ENCODE assay signal across 15 mouse cellular contexts in genomic region chr15:79360371-79360770, GRCm38 (mm10). TPM values are rescaled to one million over a fixed set of nuclear protein-coding genes. Genes with fewer than 3 reads are reported as not detected.
DNase-seq lines count a peak whose midpoint lies in the region; ATAC-seq and TF ChIP-seq lines count a peak whose summit lies in the region.
"Had no signal": no experiment of that assay in that cellular context is flagged by ENCODE, and none has a peak within 500 bp of the region (broad histone marks: within the 10 kb centered on the region; RNA-seq: fewer than 3 reads in every experiment).

No protein-coding gene starts in this region.

- H3K4me3 ChIP-seq in intestine, embryonic 14.5 days (ENCODE audit: low read depth, low read length) = no peak overlapping the region
- H3K4me3 ChIP-seq in intestine, postnatal 0 days (ENCODE audit: low read depth, low read length) = no peak overlapping the region
- H3K4me3 ChIP-seq in lung, embryonic 16.5 days (ENCODE audit: low read length) = no peak overlapping the region
- H3K4me3 ChIP-seq in lung, adult 2 months (replicated peaks; ENCODE audit: extremely low read depth, low read depth, low read length) = no peak overlapping the region
- no peak overlapping the region for H3K4me3 ChIP-seq in stomach, embryonic 15.5 days (replicated peaks)
- H3K4me3 ChIP-seq: embryonic facial prominence, embryonic 15.5 days; forebrain, embryonic 15.5 days had no signal

- H3K27me3 ChIP-seq in intestine, embryonic 14.5 days (replicated peaks; ENCODE audit: control insufficient read depth, insufficient read depth, low read length) = no peaks in the 10 kb centered on the region
- no peaks in the 10 kb centered on the region for H3K27me3 ChIP-seq in intestine, postnatal 0 days (replicated peaks; ENCODE audit: control insufficient read depth, insufficient read depth, low read length)
- no peaks in the 10 kb centered on the region for H3K27me3 ChIP-seq in lung, embryonic 16.5 days (ENCODE audit: control insufficient read depth, insufficient read depth, low read depth, low read length)
- H3K27me3 ChIP-seq in stomach, embryonic 15.5 days (replicated peaks) = no peaks in the 10 kb centered on the region
- H3K27me3 ChIP-seq: embryonic facial prominence, embryonic 15.5 days had no signal

- H3K4me1 ChIP-seq in intestine, embryonic 14.5 days (replicated peaks; ENCODE audit: control insufficient read depth, insufficient read depth, low read length) = peaks cover 40% of the 10 kb centered on the region
- H3K4me1 ChIP-seq in intestine, postnatal 0 days (replicated peaks; ENCODE audit: control insufficient read depth, insufficient read depth, low read length) = peaks cover 5% of the 10 kb centered on the region
- H3K4me1 ChIP-seq in lung, embryonic 16.5 days (replicated peaks; ENCODE audit: control insufficient read depth, insufficient read depth, low read length) = peaks cover 50% of the 10 kb centered on the region
- peaks cover 19% of the 10 kb centered on the region for H3K4me1 ChIP-seq in lung, adult 2 months (ENCODE audit: control insufficient read depth, insufficient read depth, low read length)
- H3K4me1 ChIP-seq in stomach, embryonic 15.5 days = peaks cover 38% of the 10 kb centered on the region

- no peak overlapping the region for H3K4me2 ChIP-seq in intestine, embryonic 14.5 days (ENCODE audit: low read length)
- no peak overlapping the region for H3K4me2 ChIP-seq in intestine, postnatal 0 days (replicated peaks; ENCODE audit: low read depth)
- no peak overlapping the region for H3K4me2 ChIP-seq in lung, embryonic 16.5 days (ENCODE audit: low read depth, low read length)
- no peak overlapping the region for H3K4me2 ChIP-seq in stomach, embryonic 15.5 days
- H3K4me2 ChIP-seq: embryonic facial prominence, embryonic 15.5 days; forebrain, embryonic 15.5 days; midbrain, embryonic 11.5 days had no signal

- ATAC-seq in frontal cortex, adult (ENCODE audit: low TSS enrichment) = peak; percentile 45; the same call in 1 of the 2 replicates
- no peak for ATAC-seq in intestine, embryonic 14.5 days (replicated peaks; ENCODE audit: low FRiP score, low TSS enrichment, low read depth)
- ATAC-seq in intestine, postnatal 0 days = no peak
- ATAC-seq in lung, embryonic 16.5 days (ENCODE audit: low read depth) = no peak
- ATAC-seq in stomach, embryonic 15.5 days (ENCODE audit: insufficient read depth, low FRiP score, low read depth) = no peak
- ATAC-seq: forebrain, embryonic 15.5 days; hindbrain, embryonic 16.5 days had no signal

- TF ChIP-seq CTCF in intestine, postnatal 0 days (IDR thresholded peaks at IDR 0.05; ENCODE audit: low read depth) = no peak
- TF ChIP-seq CTCF in lung, adult 2 months (IDR thresholded peaks at IDR 0.05; ENCODE audit: insufficient read depth, low read length) = no peak

- TF ChIP-seq POLR2A in lung, adult 2 months (IDR thresholded peaks at IDR 0.05; ENCODE audit: borderline replicate concordance, extremely low read depth, low read depth, low read length) = no peak

- H3K9ac ChIP-seq in intestine, embryonic 14.5 days (ENCODE audit: low read length) = no peak overlapping the region
- no peak overlapping the region for H3K9ac ChIP-seq in intestine, postnatal 0 days (ENCODE audit: low read depth, low read length)
- H3K9ac ChIP-seq in lung, embryonic 16.5 days (ENCODE audit: low read length) = peak overlapping the region; percentile 3; the same call in 1 of the 2 replicates
- no peak overlapping the region for H3K9ac ChIP-seq in stomach, embryonic 15.5 days
- H3K9ac ChIP-seq: embryonic facial prominence, embryonic 15.5 days; forebrain, embryonic 15.5 days had no signal

- H3K27ac ChIP-seq in intestine, embryonic 14.5 days (ENCODE audit: low read depth) = 0 out of 2 replicates have a peak overlapping the region, but pooled peaks have one; percentile 33
- H3K27ac ChIP-seq in intestine, postnatal 0 days (ENCODE audit: low read depth, low read length) = no peak overlapping the region; the same call in 1 of the 2 replicates
- H3K27ac ChIP-seq in lung, embryonic 16.5 days (ENCODE audit: low read length) = peak overlapping the region; percentile 82
- H3K27ac ChIP-seq in stomach, embryonic 15.5 days = peak overlapping the region; percentile 59; the same call in 1 of the 2 replicates
- H3K27ac ChIP-seq: embryonic facial prominence, embryonic 15.5 days; forebrain, embryonic 15.5 days had no signal

- peaks cover 44% of the 10 kb centered on the region for H3K36me3 ChIP-seq in intestine, embryonic 14.5 days (ENCODE audit: control insufficient read depth, insufficient read depth, low read length)
- peaks cover 45% of the 10 kb centered on the region for H3K36me3 ChIP-seq in intestine, postnatal 0 days (ENCODE audit: control insufficient read depth, insufficient read depth)
- peaks cover 22% of the 10 kb centered on the region for H3K36me3 ChIP-seq in lung, embryonic 16.5 days (ENCODE audit: control insufficient read depth, insufficient read depth, low read length)
- H3K36me3 ChIP-seq in stomach, embryonic 15.5 days = peaks cover 32% of the 10 kb centered on the region

- no peak for DNase-seq in frontal cortex, postnatal 10 days (ENCODE audit: low spot score in 2 of 2)
- no peak for DNase-seq in intestine, embryonic 14.5 days (ENCODE audit: low spot score)
- DNase-seq in lung, adult 2 months = no peak
- DNase-seq in embryo, embryonic 9.5 days (ENCODE audit: extremely low spot score) = no peak
- DNase-seq: adrenal gland, adult 2 months; cerebellum, adult 9-11 months; gastrocnemius, postnatal 36 days had no signal

- no peaks in the 10 kb centered on the region for H3K9me3 ChIP-seq in intestine, embryonic 14.5 days (ENCODE audit: control insufficient read depth, low read length)
- no peaks in the 10 kb centered on the region for H3K9me3 ChIP-seq in intestine, postnatal 0 days (ENCODE audit: control insufficient read depth)
- no peaks in the 10 kb centered on the region for H3K9me3 ChIP-seq in lung, embryonic 16.5 days (ENCODE audit: control insufficient read depth, low read length)
- H3K9me3 ChIP-seq in stomach, embryonic 15.5 days = no peaks in the 10 kb centered on the region
- H3K9me3 ChIP-seq: embryonic facial prominence, embryonic 15.5 days; forebrain, embryonic 15.5 days had no signal

- WGBS in intestine, embryonic 14.5 days = 42% methylated on average over 7 of the region's 7 CpGs
- WGBS in intestine, postnatal 0 days = 50% methylated on average over 7 of the region's 7 CpGs
- WGBS in lung, embryonic 16.5 days = 13% methylated on average over 7 of the region's 7 CpGs
- 31% methylated on average over 7 of the region's 7 CpGs for WGBS in lung, adult 2 months
- WGBS in stomach, embryonic 15.5 days = 37% methylated on average over 7 of the region's 7 CpGs

RNA-seq across cellular contexts. Expression of gene Maff, which starts 13.9 kb away (rescaled TPM):
- 6.4 and 8.9 TPM in 2 replicates for polyA plus RNA-seq in intestine, embryonic 14.5 days (2014; fragmentation: Nextera tagmentation; extraction: Ambion mirVana)
- 6.6 and 8.8 TPM in 2 replicates for polyA plus RNA-seq in intestine, postnatal 0 days (2015; fragmentation: Nextera tagmentation; extraction: Ambion mirVana)
- polyA plus RNA-seq in lung, embryonic 16.5 days (2015; fragmentation: Nextera tagmentation; extraction: Ambion mirVana) = 5.2 and 6.5 TPM in 2 replicates
- 12.1 and 21.0 TPM in 2 replicates for polyA plus RNA-seq in lung, adult 2 months (2012; rRNA removed)
- 5.2 and 6.6 TPM in 2 replicates for polyA plus RNA-seq in stomach, embryonic 15.5 days (2015; fragmentation: Nextera tagmentation; extraction: Ambion mirVana)

RNA-seq across cellular contexts. Expression of gene Pla2g6, which starts 32.2 kb away (rescaled TPM):
- polyA plus RNA-seq in intestine, embryonic 14.5 days (2014; fragmentation: Nextera tagmentation; extraction: Ambion mirVana) = 17.0 and 20.7 TPM in 2 replicates
- 17.4 and 22.1 TPM in 2 replicates for polyA plus RNA-seq in intestine, postnatal 0 days (2015; fragmentation: Nextera tagmentation; extraction: Ambion mirVana)
- 20.1 and 22.4 TPM in 2 replicates for polyA plus RNA-seq in lung, embryonic 16.5 days (2015; fragmentation: Nextera tagmentation; extraction: Ambion mirVana)
- polyA plus RNA-seq in lung, adult 2 months (2012; rRNA removed) = 25.9 and 26.1 TPM in 2 replicates
- polyA plus RNA-seq in stomach, embryonic 15.5 days (2015; fragmentation: Nextera tagmentation; extraction: Ambion mirVana) = 16.6 and 18.9 TPM in 2 replicates

RNA-seq across cellular contexts. Expression of gene Tmem184b, which starts 43.0 kb away (rescaled TPM):
- polyA plus RNA-seq in intestine, embryonic 14.5 days (2014; fragmentation: Nextera tagmentation; extraction: Ambion mirVana) = 53.0 and 56.6 TPM in 2 replicates
- polyA plus RNA-seq in intestine, postnatal 0 days (2015; fragmentation: Nextera tagmentation; extraction: Ambion mirVana) = 32.7 and 34.1 TPM in 2 replicates
- 71.1 and 78.2 TPM in 2 replicates for polyA plus RNA-seq in lung, embryonic 16.5 days (2015; fragmentation: Nextera tagmentation; extraction: Ambion mirVana)
- 269 and 331 TPM in 2 replicates for polyA plus RNA-seq in lung, adult 2 months (2012; rRNA removed)
- 58.5 and 59.9 TPM in 2 replicates for polyA plus RNA-seq in stomach, embryonic 15.5 days (2015; fragmentation: Nextera tagmentation; extraction: Ambion mirVana)
